Mouse (Mus musculus): Measurements from ENCODE around the gene Gm43518. TPM values are rescaled to one million over a fixed set of nuclear protein-coding genes. Genes with fewer than 3 reads are reported as not detected.

Gm43518 gene
- total and polyA plus RNA-seq, 3 experiments, result 2.1 to 3.6 TPM; not detected in 1

DNA sequence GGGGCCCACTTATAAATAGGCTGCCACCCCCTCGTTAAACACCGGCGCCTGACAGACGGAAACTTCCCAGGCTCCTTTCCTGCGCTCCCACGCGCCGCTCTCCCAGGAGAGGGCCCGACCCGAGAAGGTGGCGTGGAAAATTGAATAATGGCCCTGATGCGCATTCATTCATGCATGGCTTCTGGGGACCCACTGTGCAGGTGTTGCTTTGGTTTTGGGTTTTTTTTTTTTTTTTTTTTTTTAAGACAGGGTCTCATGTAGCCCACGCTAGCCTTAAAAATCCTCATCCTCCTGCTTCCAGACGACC lies 46.9 kb downstream of the Gm43518 start:
- no peaks in the 10 kb centered on the region for H3K27me3 ChIP-seq (ENCODE audit: control insufficient read depth in 1 of 2, insufficient read depth in 2 of 2, low read length in 2 of 2)

DNA sequence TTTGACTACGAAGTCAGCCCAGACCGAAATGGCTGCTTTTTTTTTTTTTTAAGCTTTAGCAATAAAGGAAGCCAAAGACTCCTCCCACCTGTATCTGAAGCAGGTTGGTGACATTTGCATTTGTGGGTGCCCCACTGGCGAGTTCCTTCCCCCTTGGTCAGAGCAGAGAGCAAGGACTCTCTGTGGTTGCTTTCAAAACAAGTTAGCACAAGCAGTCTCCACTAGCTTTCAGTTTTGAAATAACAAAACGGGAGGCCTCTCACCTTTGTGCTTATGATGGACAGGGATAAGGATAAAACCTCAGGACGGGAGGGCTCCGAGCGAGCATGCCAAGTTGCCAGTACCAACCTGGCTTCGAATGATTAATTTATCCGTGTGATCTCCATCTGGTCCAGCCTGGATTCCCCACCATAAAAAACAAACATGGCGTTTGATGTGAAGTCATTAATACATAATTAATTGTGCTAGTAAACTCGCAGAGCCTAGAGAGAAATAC lies 47.4 kb downstream of the Gm43518 start:
- H3K9ac ChIP-seq (ENCODE audit: control insufficient read depth, low read depth, low read length, poor library complexity, severe bottlenecking), result peak overlapping the region; percentile 19; the same call in 1 of the 2 replicates
- H3K9me3 ChIP-seq (replicated peaks; ENCODE audit: insufficient read depth, low read length), result no peaks in the 10 kb centered on the region
- H3K27me3 ChIP-seq (ENCODE audit: control insufficient read depth in 1 of 2, insufficient read depth in 2 of 2, low read length in 2 of 2), result no peaks in the 10 kb centered on the region
- DNase-seq (ENCODE audit: low read depth, low spot score), result peak; percentile 62
- no peaks in the 10 kb centered on the region; a peak in 1 of 4 replicates for H3K36me3 ChIP-seq (ENCODE audit: control insufficient read depth in 1 of 2, insufficient read depth in 2 of 2, low read length in 2 of 2)
- no peak overlapping the region for H3K27ac ChIP-seq (ENCODE audit: control insufficient read depth, low read depth, low read length)
- H3K4me1 ChIP-seq (ENCODE audit: control insufficient read depth in 1 of 2, insufficient read depth in 2 of 2, low read length in 2 of 2), result peaks cover 0 to 6% of the 10 kb centered on the region in 2 experiments; a peak in 2 of 4 replicates
- H3K79me2 ChIP-seq (ENCODE audit: control insufficient read depth, insufficient read depth, low read length, poor library complexity), result peaks cover 10% of the 10 kb centered on the region
- peak overlapping the region; percentile 97 to 100; a peak in 2 of 4 replicates for H3K4me3 ChIP-seq (ENCODE audit: control insufficient read depth in 1 of 2, insufficient read depth in 1 of 2, low read depth in 2 of 2, low read length in 2 of 2)
- TF ChIP-seq SMC3 (IDR thresholded peaks at IDR 0.05; ENCODE audit: low read depth, low read length) (no peak), CHD2 (IDR thresholded peaks at IDR 0.05; ENCODE audit: low read length) (no peak), RCOR1 (IDR thresholded peaks at IDR 0.05; ENCODE audit: low read depth, low read length) (no peak), ZNF384 (IDR thresholded peaks at IDR 0.05; ENCODE audit: low read depth, low read length) (peak; percentile 86), UBTF (IDR thresholded peaks at IDR 0.05; ENCODE audit: borderline replicate concordance, insufficient read depth, low read depth, low read length) (no peak), HCFC1 (IDR thresholded peaks at IDR 0.05; ENCODE audit: low read depth, low read length) (no peak)

More for the DNA sequence above, 46.9 kb downstream of the Gm43518 start:
- Histone ChIP-seq H3K79me2 (ENCODE audit: control insufficient read depth, insufficient read depth, low read length, poor library complexity) (peaks cover 10% of the 10 kb centered on the region), H3K9me3 (replicated peaks; ENCODE audit: insufficient read depth, low read length) (no peaks in the 10 kb centered on the region), H3K9ac (ENCODE audit: control insufficient read depth, low read depth, low read length, poor library complexity, severe bottlenecking) (peak overlapping the region; percentile 94), H3K36me3 (ENCODE audit: control insufficient read depth in 1 of 2, insufficient read depth in 2 of 2, low read length in 2 of 2) (no peaks in the 10 kb centered on the region; a peak in 1 of 4 replicates), H3K4me3 (ENCODE audit: control insufficient read depth in 1 of 2, insufficient read depth in 1 of 2, low read depth in 2 of 2, low read length in 2 of 2) (peak overlapping the region; percentile 97 to 100), H3K4me1 (ENCODE audit: control insufficient read depth in 1 of 2, insufficient read depth in 2 of 2, low read length in 2 of 2) (peaks cover 0 to 6% of the 10 kb centered on the region in 2 experiments; a peak in 2 of 4 replicates), H3K27ac (ENCODE audit: control insufficient read depth, low read depth, low read length) (peak overlapping the region; percentile 35)
- TF ChIP-seq GATA1 (IDR thresholded peaks at IDR 0.05; ENCODE audit: low read depth, low read length) (no peak), TAL1 (IDR thresholded peaks at IDR 0.05; ENCODE audit: low read length) (no peak), GABPA (IDR thresholded peaks at IDR 0.05; ENCODE audit: low read depth, low read length) (no peak), JUND (IDR thresholded peaks at IDR 0.05; ENCODE audit: low read depth, low read length) (no peak), CHD2 (IDR thresholded peaks at IDR 0.05; ENCODE audit: low read length) (no peak), CHD1 (IDR thresholded peaks at IDR 0.05; ENCODE audit: low read depth, low read length) (no peak), MEF2A (IDR thresholded peaks at IDR 0.05; ENCODE audit: extremely low read depth, insufficient replicate concordance, low read depth, low read length, poor library complexity, severe bottlenecking) (no peak), RCOR1 (IDR thresholded peaks at IDR 0.05; ENCODE audit: low read depth, low read length) (no peak), ELF1 (IDR thresholded peaks at IDR 0.05; ENCODE audit: low read depth, low read length) (no peak), TCF12 (IDR thresholded peaks at IDR 0.05; ENCODE audit: low read depth, low read length) (no peak), MAFK (IDR thresholded peaks at IDR 0.05; ENCODE audit: borderline replicate concordance, low read depth, low read length) (no peak), POLR2AphosphoS2 (IDR thresholded peaks at IDR 0.05; ENCODE audit: low read length) (no peak), MYB (IDR thresholded peaks at IDR 0.05; ENCODE audit: low read depth, low read length) (no peak), MAX (IDR thresholded peaks at IDR 0.05; ENCODE audit: low read length) (no peak; the same call in 1 of the 2 replicates), E2F4 (IDR thresholded peaks at IDR 0.05; ENCODE audit: borderline replicate concordance, low read depth, low read length) (no peak), EP300 (IDR thresholded peaks at IDR 0.05; ENCODE audit: low read depth in 1 of 2, low read length in 2 of 2) (no peak)
- peak; percentile 44 for DNase-seq (ENCODE audit: low read depth, low spot score)

All from MEL (cell line).